Mouse (Mus musculus): Measurements from ENCODE around the gene Nxn. TPM values are rescaled to one million over a fixed set of nuclear protein-coding genes. Genes with fewer than 3 reads are reported as not detected.
"Not testable (repeated sequence)": the region's sequence is repeated elsewhere in the genome, so short reads cannot be mapped to it uniquely, and the experiment has no call there.

Gene Nxn
- polyA plus RNA-seq, 1 experiment from 2014 or later = 35.6 TPM

- Histone ChIP-seq H3K27me3 (no peaks in the 10 kb centered on the region), H3K4me1 (replicated peaks) (peaks cover 31% of the 10 kb centered on the region), H3K36me3 (peaks cover 22% of the 10 kb centered on the region), H3K9me3 (no peaks in the 10 kb centered on the region), H3K27ac (peak within 1 kb of the TSS; percentile 87), H3K4me2 (peak within 1 kb of the TSS; percentile 79), H3K9ac (peak within 1 kb of the TSS; percentile 85), H3K4me3 (peak within 1 kb of the TSS; percentile 87)
- peak; percentile 90 for ATAC-seq (ENCODE audit: low FRiP score)
- WGBS = under 1% methylated on average over 61 of the region's 61 CpGs
Observed at GRCm38 (mm10) chr11:76242901-76243810, 155.8 kb downstream of the Nxn start, which contains the start of the genes Mrm3 and Glod4. Gene Mrm3 (plus strand): TSS chr11:76243715. Gene Glod4 (minus strand): TSS chr11:76243725.

GRCm38 (mm10) chr11:76239750-76240149, 159.2 kb downstream of the Nxn start:
- peaks cover 44% of the 10 kb centered on the region for H3K36me3 ChIP-seq
- no peak overlapping the region for H3K9ac ChIP-seq
- no peaks in the 10 kb centered on the region for H3K9me3 ChIP-seq
- no peaks in the 10 kb centered on the region for H3K27me3 ChIP-seq
- no peak overlapping the region for H3K4me3 ChIP-seq
- H3K4me1 ChIP-seq (replicated peaks) = peaks cover 23% of the 10 kb centered on the region
- ATAC-seq (ENCODE audit: low FRiP score) = no peak
- H3K4me2 ChIP-seq = no peak overlapping the region
- WGBS = 98% methylated on average over 2 of the region's 2 CpGs
- H3K27ac ChIP-seq = no peak overlapping the region

GRCm38 (mm10) chr11:76236136-76236535, 162.8 kb downstream of the Nxn start:
- Histone ChIP-seq H3K9me3 (no peaks in the 10 kb centered on the region), H3K4me1 (replicated peaks) (no peaks in the 10 kb centered on the region), H3K9ac (no peak overlapping the region), H3K27ac (no peak overlapping the region), H3K4me2 (no peak overlapping the region), H3K4me3 (no peak overlapping the region), H3K27me3 (no peaks in the 10 kb centered on the region), H3K36me3 (peaks cover 75% of the 10 kb centered on the region)
- ATAC-seq (ENCODE audit: low FRiP score) = no peak
- WGBS = 97% methylated on average over 3 of the region's 3 CpGs

GRCm38 (mm10) chr11:76225051-76225450, 173.9 kb downstream of the Nxn start:
- H3K9ac ChIP-seq = no peak overlapping the region
- no peaks in the 10 kb centered on the region for H3K27me3 ChIP-seq
- ATAC-seq (ENCODE audit: low FRiP score) = no peak
- H3K4me1 ChIP-seq (replicated peaks) = no peaks in the 10 kb centered on the region
- no peak overlapping the region for H3K4me3 ChIP-seq
- peaks cover 56% of the 10 kb centered on the region for H3K36me3 ChIP-seq
- H3K9me3 ChIP-seq = no peaks in the 10 kb centered on the region
- no peak overlapping the region for H3K27ac ChIP-seq
- no peak overlapping the region for H3K4me2 ChIP-seq

- H3K4me2 ChIP-seq = no peak overlapping the region
- H3K9me3 ChIP-seq = no peaks in the 10 kb centered on the region
- no peak overlapping the region for H3K27ac ChIP-seq
- no peaks in the 10 kb centered on the region for H3K27me3 ChIP-seq
- H3K36me3 ChIP-seq = peaks cover 60% of the 10 kb centered on the region
- no peaks in the 10 kb centered on the region for H3K4me1 ChIP-seq (replicated peaks)
- no peak overlapping the region for H3K4me3 ChIP-seq
- no peak for ATAC-seq (ENCODE audit: low FRiP score)
- WGBS = 92% methylated on average over 5 of the region's 5 CpGs
- H3K9ac ChIP-seq = no peak overlapping the region
Observed at GRCm38 (mm10) chr11:76224631-76225030, 174.3 kb downstream of the Nxn start.

- Histone ChIP-seq H3K4me2 (peak within 1 kb of the TSS; percentile 77), H3K4me1 (replicated peaks) (peaks cover 13% of the 10 kb centered on the region), H3K27me3 (no peaks in the 10 kb centered on the region), H3K9ac (peak within 1 kb of the TSS; percentile 89), H3K4me3 (peak within 1 kb of the TSS; percentile 76), H3K9me3 (no peaks in the 10 kb centered on the region), H3K36me3 (peaks cover 54% of the 10 kb centered on the region), H3K27ac (peak within 1 kb of the TSS; percentile 94)
- ATAC-seq (ENCODE audit: low FRiP score) = peak; percentile 98
- under 1% methylated on average over 35 of the region's 35 CpGs for WGBS
Observed at GRCm38 (mm10) chr11:76217390-76217800, 181.5 kb downstream of the Nxn start, which contains the start of the genes Dbil5 and Gemin4. Gene Dbil5 (plus strand): TSS chr11:76217608. Gene Gemin4 (minus strand): TSS chr11:76217664.

- ATAC-seq (ENCODE audit: low FRiP score) = no peak; the same call in none of the 2 replicates
- peaks cover 54% of the 10 kb centered on the region for H3K36me3 ChIP-seq
- H3K9me3 ChIP-seq = no peaks in the 10 kb centered on the region
- H3K9ac ChIP-seq = peak overlapping the region; percentile 89
- no peaks in the 10 kb centered on the region for H3K27me3 ChIP-seq
- H3K4me1 ChIP-seq (replicated peaks) = peaks cover 13% of the 10 kb centered on the region
- peak overlapping the region; percentile 77 for H3K4me2 ChIP-seq
- H3K27ac ChIP-seq = peak overlapping the region; percentile 94
- WGBS = 3% methylated on average over 33 of the region's 33 CpGs
- H3K4me3 ChIP-seq = peak overlapping the region; percentile 76
Observed at GRCm38 (mm10) chr11:76216681-76217389, 182.1 kb downstream of the Nxn start.

- Histone ChIP-seq H3K4me1 (replicated peaks) (peaks cover 13% of the 10 kb centered on the region), H3K9ac (peak overlapping the region; percentile 89), H3K27me3 (no peaks in the 10 kb centered on the region), H3K4me3 (peak overlapping the region; percentile 76), H3K36me3 (peaks cover 53% of the 10 kb centered on the region), H3K27ac (peak overlapping the region; percentile 94; the same call in 1 of the 2 replicates), H3K9me3 (no peaks in the 10 kb centered on the region), H3K4me2 (peak overlapping the region; percentile 77)
- 90% methylated on average over 5 of the region's 5 CpGs for WGBS
- no peak for ATAC-seq (ENCODE audit: low FRiP score)
Observed at GRCm38 (mm10) chr11:76216049-76216540, 182.8 kb downstream of the Nxn start.

- H3K9ac ChIP-seq = no peak overlapping the region
- H3K4me1 ChIP-seq (replicated peaks) = peaks cover 13% of the 10 kb centered on the region
- no peak overlapping the region for H3K27ac ChIP-seq
- H3K36me3 ChIP-seq = peaks cover 53% of the 10 kb centered on the region
- no peak overlapping the region for H3K4me3 ChIP-seq
- H3K4me2 ChIP-seq = no peak overlapping the region
- no peaks in the 10 kb centered on the region for H3K27me3 ChIP-seq
- no peaks in the 10 kb centered on the region for H3K9me3 ChIP-seq
- WGBS = 94% methylated on average over 2 of the region's 2 CpGs
- no peak for ATAC-seq (ENCODE audit: low FRiP score)
Observed at GRCm38 (mm10) chr11:76215011-76215410, 183.9 kb downstream of the Nxn start.

GRCm38 (mm10) chr11:76213841-76214240, 185.1 kb downstream of the Nxn start:
- 13% methylated on average over 5 of the region's 5 CpGs for WGBS
- no peak overlapping the region for H3K9ac ChIP-seq
- no peaks in the 10 kb centered on the region for H3K9me3 ChIP-seq
- no peaks in the 10 kb centered on the region for H3K27me3 ChIP-seq
- H3K36me3 ChIP-seq = peaks cover 54% of the 10 kb centered on the region
- no peak for ATAC-seq (ENCODE audit: low FRiP score)
- no peak overlapping the region for H3K4me3 ChIP-seq
- H3K4me2 ChIP-seq = no peak overlapping the region
- no peak overlapping the region for H3K27ac ChIP-seq
- peaks cover 13% of the 10 kb centered on the region for H3K4me1 ChIP-seq (replicated peaks)

GRCm38 (mm10) chr11:76211595-76211994, 187.3 kb downstream of the Nxn start:
- H3K9me3 ChIP-seq; H3K9ac ChIP-seq; H3K4me3 ChIP-seq; ATAC-seq (ENCODE audit: low FRiP score); H3K4me2 ChIP-seq; H3K27ac ChIP-seq; H3K27me3 ChIP-seq; H3K4me1 ChIP-seq (replicated peaks): not testable (repeated sequence)
- WGBS = 96% methylated on average over 5 of the region's 6 CpGs
- H3K36me3 ChIP-seq = peaks cover 76% of the 10 kb centered on the region
